Mouse (Mus musculus): Measurements from ENCODE around the gene Tmco4.
"Not testable (repeated sequence)": the region's sequence is repeated elsewhere in the genome, so short reads cannot be mapped to it uniquely, and the experiment has no call there.

Gene Tmco4

DNA sequence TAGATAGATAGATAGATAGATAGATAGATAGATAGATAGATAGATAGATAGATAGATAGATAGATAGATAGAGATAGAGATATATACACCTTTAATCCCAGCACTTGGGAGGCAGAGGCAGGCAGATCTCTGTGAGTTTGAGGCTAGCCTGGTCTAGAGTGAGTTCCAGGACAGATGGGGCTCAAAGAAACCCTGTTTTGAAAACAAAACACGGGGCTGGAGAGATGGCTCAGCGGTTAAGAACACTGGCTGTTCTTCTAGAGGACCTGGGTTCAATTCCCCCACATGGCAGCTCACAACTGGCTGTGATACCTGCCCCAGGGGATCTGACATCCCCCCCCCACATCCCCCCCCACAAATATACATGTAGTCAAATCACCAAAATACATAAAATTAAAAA, 1.9 kb downstream of the Tmco4 start:
- not testable (repeated sequence) for DNase-seq

DNA sequence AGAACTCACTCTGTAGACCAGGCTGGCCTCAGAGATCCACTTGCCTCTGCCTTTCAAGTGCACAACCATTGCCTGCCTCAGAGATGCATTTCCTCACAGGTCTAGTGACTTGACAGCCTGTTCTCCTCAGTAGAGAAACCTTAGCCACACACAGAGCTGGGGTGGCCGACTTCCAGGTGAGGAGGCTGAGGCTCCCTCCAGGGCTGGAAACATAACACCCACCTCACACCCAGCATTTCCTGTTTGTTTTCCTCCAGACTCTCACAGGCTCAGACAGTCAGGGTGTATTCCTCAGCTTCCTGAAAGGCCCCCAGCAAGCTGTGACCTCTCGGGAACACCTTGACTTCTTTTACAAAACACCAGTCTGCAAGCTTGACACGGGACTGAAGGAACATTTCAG, 2.5 kb downstream of the Tmco4 start:
- no peak for DNase-seq

DNA sequence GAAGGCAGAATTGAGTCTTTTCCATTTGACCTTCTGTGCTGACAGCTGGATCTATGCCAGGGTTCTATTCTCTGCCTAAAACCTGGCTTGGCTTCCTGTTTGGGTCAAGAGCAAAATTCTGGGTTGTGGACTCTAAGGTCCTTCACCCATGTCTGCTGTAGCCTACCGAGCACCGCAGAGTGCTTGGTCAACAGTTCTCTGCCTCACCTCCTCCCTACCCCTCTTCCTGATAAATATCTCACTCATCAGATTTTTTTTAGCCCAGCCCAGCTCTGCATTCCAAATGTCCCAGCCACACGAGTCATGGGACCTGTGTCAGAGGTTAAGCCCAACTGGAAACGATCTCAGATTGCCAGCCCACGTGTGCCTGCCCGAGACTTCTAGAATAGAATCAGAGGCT, 3.4 kb downstream of the Tmco4 start:
- DNase-seq = no peak

DNA sequence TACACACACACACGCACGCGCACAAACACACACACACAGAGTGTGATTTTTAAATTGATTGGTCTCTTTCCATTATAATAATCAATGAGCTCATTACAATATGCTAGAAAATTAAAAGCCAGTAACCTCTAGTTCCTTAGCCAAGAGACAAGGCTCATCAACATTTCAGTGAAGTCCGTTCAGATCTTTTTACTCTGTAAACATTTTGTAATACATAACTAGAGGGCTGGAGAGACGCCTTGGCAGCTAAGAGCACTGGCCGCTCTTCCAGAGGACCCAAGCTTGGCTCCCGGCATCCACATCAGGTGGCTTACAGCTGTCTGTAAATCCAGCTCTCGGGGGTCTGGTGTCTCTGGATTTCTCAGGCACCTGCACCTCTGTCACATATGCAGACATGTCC, 7.3 kb downstream of the Tmco4 start:
- DNase-seq = no peak

DNA sequence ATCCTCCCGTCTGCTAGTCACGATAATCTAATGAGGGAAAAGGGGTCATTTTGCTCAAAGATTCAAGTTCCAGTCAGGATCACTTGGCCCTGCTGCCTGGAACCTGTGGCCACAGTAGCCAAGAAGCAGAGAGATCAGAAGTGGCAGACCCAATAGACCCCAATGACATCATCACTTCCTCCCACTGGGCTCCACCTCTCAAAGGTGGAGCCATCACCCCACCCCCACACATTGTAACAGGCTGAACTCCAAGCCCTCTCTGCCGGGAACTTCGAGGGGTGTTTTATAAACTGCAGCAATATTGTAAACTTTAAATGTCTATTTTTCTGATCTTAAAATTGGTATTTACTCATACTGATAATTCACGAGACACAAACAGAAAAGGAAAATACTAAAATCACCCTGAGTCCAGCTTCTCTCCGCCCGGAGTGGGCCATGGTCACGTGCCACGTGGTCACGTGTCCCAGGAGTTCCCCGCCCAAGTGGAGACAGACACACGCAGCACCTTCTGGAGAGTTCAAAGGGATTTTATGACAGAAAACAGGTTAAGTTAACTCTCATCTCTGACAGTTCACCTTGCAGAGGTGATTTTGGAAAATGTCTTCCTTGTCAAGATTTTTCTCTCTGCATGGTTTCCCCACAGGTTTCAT, 8.2 kb downstream of the Tmco4 start:
- DNase-seq = no peak

DNA sequence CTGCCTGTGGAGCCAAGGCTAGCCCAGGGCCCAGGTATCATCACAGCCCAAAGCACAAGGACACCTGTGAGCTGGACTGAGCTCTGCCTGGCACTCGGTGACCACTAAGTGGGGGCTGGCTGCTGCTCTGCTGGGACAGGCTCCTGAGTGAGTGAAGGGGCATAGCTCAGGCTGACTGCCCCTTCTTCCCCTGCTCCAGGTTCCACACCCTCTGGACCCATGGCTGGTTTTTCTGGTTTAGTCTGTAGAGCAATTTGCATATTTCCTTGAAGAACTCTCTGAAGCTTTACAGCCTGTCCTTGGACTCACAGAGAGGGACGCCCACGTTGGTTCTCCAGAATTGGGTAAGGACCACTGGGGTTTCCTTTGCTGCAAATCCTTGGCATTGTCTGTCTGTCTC, 10.7 kb downstream of the Tmco4 start:
- DNase-seq = no peak

DNA sequence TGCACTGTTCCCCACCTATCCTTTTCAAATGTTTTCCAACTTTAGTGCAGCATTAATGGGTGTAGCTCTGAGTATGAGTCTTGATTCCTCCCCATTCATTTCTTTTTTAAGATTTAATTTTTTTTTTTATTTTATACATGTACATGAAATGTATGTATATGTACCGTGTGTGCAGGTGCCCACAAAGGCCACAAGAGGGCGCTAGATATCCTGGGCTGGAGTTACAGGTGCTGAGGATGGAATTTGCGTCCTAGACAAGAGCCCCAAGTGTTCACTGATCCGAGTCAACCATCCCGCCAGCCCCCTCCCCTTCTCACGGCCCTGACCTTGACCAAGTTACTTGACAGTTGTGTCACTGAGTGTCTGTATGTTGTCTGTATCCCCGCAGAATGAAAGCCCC, 12.1 kb downstream of the Tmco4 start:
- DNase-seq = no peak

DNA sequence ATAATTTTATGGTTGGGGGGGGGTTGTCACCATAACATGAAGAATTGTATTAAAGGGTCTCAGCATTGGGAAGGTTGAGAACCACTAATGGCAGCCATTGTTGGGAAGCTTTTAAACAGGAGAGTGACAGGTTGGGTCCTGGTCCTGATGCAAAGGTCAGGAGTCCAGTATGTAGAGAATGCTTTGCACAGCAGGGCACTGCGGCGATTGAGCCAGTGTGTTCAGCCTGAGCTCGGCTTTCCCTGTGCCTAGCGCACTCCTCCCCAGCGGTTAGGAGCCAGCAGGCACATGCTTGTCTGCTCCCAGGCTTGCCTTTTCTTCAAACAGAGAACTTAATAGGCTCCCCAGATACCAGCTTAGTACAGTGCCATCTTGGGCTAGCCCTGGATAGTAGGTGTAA, 13.6 kb downstream of the Tmco4 start:
- DNase-seq = no peak

DNA sequence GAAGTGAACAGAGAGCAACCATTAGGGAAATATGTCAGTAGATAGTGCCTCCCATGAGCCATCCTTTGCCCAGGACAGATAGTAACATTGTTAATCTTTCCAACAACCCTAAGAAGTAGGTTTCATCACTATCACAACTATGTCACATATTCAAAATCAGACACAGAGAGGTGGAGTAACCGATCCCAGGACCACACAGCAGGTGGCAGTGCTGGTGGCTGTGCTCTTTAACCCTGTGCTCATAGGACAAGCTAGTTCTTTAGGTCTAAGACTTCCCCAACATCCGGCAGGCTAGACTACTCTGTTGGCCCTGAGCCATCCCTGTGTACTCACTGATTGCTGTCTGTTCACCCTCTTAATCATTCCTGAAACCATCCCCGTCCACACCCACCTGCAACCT, 21.7 kb downstream of the Tmco4 start:
- no peak for DNase-seq

DNA sequence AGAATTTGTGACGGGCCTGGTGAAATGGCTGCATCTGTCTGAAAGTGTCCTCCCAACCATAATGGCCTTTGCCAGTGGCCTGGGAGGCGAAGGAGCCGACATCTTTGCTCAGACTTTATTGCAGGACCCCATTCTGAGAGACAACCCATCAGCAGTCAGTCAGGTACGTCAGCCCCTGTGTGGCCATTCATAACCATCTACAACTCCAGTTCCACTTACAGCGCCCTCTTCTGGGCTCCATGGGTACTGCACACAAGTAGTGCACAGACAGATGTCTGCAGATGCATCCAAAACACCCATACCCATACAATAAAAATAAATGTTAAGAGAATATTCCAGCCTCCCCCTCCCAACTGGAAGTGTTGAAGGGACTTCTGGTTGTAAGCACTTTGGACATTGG, 23.7 kb downstream of the Tmco4 start:
- no peak for DNase-seq

DNA sequence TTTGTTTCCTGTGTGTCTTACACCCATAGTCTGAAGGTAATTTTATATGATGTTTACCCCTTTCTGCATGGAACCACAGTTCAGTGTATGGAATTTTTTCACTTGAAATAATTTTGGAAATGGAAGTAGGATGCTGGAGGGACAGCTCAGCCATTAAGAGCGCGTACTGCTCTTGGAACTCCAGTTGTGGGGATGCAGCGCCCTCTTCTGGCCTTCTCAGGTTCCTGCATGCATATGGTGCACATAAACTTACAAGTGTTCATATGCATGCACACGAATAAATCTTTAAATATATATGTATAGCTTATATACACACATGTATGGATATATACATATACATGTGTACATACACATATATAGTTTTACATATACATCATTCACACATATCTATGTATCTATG, 24.4 kb downstream of the Tmco4 start:
- DNase-seq = no peak

DNA sequence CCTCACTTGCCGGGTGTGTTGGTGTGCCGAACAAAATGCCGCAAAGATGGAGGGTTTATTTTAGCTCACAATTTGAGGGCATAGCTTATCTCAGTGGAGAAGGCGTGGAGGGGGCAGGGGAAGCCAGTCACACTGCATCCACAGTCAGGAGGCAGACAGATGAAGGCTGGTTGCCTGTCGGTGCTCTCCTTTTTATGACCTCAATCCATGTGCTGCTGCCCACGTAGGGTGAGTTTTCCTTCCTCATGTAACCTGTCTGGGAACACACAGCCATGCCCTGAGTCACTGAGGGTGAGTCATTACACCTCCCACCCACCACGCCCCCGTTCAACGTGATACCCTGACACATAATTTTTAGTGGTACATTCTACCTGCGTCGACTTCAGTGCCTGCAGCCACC, 25.9 kb downstream of the Tmco4 start:
- DNase-seq = no peak

DNA sequence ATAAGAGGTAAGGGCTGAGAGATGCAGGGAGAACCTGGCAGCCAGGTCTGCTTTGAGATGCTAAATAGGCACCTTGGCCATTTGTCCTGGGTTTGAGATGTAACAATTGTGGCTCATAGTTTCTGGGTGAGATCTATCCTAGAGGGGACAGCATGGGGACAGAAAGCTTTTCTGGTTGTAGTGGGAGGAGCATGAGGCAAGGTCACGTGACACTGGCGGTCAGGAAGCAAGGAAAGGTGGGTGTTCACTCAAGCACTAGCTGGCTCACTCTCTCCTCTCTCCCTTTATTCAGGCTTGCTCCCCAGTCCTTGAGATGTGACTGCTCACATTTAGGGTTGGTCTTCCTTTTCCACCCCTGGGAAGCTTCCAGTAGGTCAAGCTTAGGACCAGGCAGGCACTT, 28.3 kb downstream of the Tmco4 start:
- no peak for DNase-seq

DNA sequence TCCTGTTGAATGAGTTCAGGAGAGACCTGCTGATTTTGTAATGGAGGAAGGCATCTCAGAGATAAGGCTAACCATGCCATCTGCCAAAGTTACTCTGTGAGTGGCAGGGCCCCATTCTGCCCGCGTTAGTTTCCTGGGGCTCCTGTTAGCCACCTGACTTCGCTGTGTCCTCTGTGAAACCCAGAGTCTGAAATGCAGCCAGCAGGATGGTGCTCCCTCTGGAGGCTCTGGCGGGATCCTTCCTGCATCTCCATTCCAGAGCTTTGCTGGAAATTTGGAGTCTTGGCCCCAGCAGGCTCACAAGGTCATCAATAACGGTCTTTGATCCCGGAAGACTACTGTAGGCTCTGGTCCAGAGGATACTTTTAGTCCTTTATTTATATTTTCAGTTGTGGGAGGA, 28.7 kb downstream of the Tmco4 start:
- DNase-seq = no peak

DNA sequence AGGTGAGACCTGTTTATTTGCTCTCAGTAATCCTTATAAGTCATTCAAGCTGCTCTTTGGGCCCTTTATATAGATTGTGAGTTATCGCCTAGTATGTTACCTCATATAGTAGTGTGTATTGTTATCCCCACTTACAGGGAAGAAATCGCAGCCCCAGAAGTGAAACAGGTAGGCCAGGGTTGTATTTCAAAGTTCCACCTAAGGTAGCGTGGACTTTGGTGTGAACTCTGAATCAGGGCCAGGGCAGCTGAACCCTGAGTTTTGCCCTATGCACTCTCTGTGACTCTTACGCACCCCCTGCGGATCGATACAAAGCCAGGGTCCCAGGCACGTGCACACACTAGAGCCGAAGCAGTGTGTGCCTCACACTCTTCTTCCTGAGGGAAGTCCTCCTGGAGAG, 31.4 kb downstream of the Tmco4 start:
- DNase-seq = no peak

DNA sequence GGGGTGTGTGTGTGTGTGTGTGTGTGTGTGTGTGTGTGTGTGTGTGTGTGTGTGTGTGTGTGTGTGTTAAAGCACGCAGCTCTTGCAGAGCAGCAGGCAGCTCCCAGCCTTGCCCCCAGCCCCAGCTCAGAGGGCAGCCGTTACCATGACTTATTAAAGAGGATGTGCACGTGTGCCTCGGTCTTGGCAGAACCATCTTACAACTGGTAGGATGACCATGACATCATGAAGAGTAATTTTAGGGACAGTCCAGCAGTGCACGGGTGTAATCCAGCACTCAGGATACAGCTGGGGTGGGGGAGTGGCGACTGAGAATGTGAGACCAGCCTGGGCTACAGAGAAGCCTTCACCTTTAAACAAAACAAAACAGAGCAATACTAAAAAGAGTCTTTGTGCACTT, 32.5 kb downstream of the Tmco4 start:
- DNase-seq = no peak

DNA sequence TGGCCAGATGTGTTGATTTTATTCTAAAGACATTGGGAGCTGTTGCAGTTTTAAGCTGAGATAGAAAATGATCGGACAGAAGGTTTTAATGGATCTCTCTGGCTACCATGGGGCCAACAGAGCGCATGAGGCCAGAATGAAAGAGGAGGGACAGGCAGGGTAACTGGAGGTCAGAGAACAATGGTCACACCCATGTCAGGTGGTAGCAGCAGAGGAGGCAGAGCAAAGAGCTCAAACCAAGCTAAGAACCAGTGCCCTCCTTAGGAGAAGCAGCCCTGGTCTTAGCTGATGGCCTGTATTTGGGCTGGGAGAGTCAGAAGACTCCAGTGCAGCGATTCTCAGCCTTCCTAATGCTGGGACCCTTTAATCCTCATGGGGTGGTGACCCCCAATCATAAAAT, 34.7 kb downstream of the Tmco4 start:
- DNase-seq = no peak

DNA sequence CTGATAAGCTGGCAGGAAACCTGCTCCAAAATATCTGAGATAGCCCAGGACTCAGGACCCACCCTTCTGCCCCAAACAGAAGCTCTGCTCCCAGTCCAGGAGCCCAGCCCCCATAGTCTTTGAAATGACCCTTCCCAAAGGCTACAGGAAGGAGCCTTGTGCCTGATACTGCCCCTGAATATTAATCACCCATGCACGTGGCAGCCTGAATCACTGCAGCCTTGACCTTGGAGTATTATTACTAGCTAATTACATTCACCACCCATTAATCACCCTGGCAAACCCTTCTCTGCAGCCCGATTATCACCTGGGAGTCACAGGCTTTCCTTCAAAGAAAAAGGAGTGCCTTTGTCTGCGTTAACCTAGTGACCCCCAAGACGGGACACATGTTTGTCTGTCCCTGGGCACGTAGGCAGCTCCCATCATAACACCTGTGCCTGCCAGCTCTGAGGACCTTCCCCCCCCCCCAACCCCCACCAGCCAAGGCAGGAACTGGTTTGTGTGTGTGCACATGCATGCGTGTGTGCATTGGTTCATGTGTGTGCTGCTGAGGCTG, 35.4 kb downstream of the Tmco4 start:
- DNase-seq = no peak

DNA sequence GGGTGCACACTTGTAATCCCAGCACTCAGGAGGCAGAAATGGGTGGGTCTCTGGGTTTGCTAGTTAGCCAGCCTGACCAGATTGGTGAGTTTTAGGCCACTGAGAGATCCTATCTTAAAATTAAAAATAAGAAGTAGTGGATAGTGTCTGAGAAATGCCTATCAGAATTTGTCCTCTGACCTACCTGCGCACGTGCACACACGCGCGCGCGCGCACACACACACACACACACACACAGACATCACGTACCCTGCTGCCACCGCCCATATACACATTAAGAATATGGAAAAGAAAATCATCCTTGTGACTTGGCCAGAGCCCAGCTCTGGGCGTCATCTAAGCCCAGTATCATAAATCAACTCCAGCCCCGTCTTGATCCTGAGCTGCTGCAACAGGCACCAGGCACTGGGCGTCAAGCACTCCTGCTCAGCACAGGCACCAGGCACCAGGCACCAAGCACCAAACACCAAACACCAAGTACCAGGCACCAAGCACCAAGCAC, 38.6 kb downstream of the Tmco4 start:
- DNase-seq = no peak

DNA sequence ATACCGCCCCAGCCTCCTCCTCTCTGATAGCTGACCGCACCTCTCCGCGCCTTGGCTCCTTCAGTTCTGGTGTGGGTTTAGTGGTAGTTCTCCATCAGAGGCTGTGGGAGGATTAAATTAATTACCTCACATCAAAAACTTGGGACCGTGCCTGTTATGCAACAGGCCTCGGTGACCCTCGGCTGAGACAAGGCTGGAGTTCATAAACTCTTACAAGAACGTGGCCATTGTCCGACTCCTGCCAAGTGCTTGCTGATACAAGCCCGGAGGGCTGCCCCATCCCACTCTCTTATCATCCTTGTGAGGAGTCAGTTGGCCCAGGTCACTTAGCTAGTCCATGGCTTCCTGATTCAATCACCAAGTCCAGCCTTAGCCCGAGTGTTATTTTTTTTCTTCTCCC, 40.6 kb downstream of the Tmco4 start:
- no peak for DNase-seq

DNA sequence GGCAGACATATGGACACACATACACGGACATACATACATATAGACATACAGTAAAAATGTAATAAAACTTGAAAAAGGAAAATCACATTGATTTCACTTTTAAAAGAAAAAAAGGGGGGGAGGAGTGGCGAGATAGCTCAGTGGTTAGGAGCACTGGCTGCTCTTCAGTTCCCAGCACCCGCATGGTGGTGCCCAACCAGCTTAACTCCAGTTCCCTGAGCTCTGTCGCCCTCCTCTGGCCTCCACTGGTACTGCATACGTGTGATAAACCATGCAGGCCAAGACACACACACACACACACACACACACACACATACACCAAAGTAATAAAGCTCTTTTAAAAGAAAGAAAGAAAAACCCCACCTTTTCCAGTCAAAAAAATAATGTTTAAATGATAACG, 42.1 kb downstream of the Tmco4 start:
- no peak for DNase-seq

DNA sequence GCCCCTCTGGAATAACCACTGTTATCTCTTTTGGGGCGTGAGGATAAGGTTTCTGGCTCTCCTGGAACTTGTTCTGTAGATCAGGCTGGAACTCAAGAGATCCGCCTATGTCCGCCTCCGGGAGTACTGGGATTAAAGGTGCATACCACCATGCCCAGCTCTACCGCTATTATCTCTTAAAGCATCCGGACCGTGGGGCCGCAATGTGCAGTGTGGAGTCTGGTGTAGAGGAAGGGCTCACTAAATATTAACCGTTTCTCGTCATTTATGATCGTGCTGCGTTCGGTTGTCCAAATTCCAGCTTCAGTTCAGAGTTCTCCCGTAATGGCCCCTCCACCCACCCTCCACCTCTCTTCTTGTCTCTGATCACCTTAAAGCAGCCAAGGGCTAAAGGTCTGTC, 45.7 kb downstream of the Tmco4 start:
- no peak for DNase-seq

DNA sequence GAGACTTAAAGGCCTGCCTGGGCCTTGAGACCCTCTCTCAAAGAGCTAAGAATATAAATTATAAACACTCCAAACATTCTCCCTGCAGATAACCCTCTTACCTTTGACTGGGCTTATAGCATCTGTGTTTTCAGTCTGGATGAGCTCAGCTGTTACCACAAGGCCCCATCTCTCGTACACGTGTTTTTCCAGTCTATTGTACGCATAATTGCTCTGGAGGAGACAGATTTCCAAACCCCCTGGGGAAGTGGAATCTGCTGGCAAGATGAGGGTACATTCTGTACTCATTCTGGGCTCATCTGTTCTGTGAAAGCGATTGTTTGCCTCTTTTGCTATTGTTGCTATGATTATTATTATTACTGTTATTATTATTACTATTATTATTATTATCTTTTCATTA, 46.3 kb downstream of the Tmco4 start:
- DNase-seq = no peak

DNA sequence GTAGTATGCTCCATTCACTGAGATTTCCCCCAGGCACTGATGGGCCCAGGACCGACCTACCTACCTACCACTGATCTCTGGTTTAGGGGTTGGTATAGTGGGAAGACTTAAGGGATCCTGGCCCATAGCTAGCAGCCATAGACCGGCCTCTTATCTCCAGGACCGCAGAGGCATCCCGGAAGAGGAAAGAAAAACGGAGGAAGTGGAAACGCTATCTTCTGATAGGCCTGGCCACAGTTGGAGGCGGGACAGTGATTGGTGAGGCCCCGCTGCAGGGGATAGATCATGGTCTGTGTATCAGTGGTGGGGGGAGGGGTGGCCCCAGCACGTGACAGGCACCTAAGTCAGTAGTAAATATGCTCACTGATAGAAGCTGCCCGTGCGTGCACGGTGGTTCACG, 46.7 kb downstream of the Tmco4 start:
- DNase-seq = no peak

DNA sequence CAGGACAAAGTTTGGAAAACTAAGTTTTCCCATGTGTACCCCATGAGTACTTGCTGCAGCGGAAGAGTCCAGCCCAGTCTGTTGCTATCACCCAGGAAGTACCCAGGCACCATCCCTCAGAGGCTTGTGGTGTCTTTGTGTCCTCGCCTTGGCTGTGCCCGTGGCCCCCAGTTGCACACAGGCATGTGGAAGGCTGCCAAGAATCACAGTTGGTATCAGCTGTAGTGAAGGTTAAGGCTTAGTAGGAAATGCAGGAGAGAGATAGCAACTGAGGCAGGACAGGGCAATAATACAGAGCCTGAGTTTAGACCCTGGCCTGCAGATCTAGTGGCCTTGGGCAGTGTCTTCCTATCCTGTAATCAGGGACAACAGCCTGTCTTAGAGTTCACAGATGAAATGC, 47.7 kb downstream of the Tmco4 start:
- no peak for DNase-seq
